In the genomic region with DNA sequence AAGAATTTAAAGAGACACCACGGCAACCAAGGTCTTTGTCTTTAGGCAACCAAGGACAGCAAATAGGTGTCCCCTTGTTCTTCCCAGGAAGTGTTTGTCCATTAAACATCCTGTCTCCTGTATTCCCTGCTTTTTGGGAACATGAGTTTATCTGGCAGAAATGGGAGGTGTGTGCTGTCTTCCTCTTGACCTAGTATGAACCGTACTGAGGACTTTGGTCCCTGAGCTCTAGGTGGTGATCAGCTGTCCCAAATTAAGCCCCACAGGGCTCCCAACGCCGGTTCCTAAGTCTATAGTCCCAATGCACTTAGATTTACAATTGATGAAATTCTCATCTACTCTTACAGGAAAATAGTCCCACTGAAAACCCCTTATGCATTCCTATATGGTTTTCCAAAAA, we compare ENCODE assay signal across 8 mouse cellular contexts. TPM values are rescaled to one million over a fixed set of nuclear protein-coding genes. Genes with fewer than 3 reads are reported as not detected.
DNase-seq lines count a peak whose midpoint lies in the region; ATAC-seq and TF ChIP-seq lines count a peak whose summit lies in the region.

No protein-coding gene starts in this region.

- TF ChIP-seq POLR2A in small intestine, adult 2 months (IDR thresholded peaks at IDR 0.05; ENCODE audit: low read depth, low read length) = no peak

- H3K4me2 ChIP-seq in forebrain, embryonic 12.5 days = peak overlapping the region; percentile 99
- no peak overlapping the region for H3K4me2 ChIP-seq in forebrain, embryonic 11.5 days (ENCODE audit: low read depth, low read length, severe bottlenecking)
- H3K4me2 ChIP-seq in lung, embryonic 15.5 days = peak overlapping the region; percentile 98
- H3K4me2 ChIP-seq in limb, embryonic 12.5 days = peak overlapping the region; percentile 78

- H3K4me1 ChIP-seq in forebrain, embryonic 12.5 days = peaks cover 10% of the 10 kb centered on the region
- peaks cover 8% of the 10 kb centered on the region for H3K4me1 ChIP-seq in forebrain, embryonic 11.5 days (replicated peaks; ENCODE audit: control insufficient read depth, insufficient read depth, low read length)
- peaks cover 42% of the 10 kb centered on the region for H3K4me1 ChIP-seq in lung, embryonic 15.5 days
- H3K4me1 ChIP-seq in limb, embryonic 12.5 days (replicated peaks) = peaks cover 29% of the 10 kb centered on the region
- 0 out of 2 replicates have a peak, but pooled peaks cover 6% of the 10 kb centered on the region for H3K4me1 ChIP-seq in small intestine, adult 2 months (ENCODE audit: control insufficient read depth, insufficient read depth, insufficient read length, low read length)

- 74% methylated on average over 4 of the region's 4 CpGs for WGBS in forebrain, embryonic 12.5 days
- 81% methylated on average over 4 of the region's 4 CpGs for WGBS in forebrain, embryonic 11.5 days
- WGBS in lung, embryonic 15.5 days = 75% methylated on average over 4 of the region's 4 CpGs
- WGBS in limb, embryonic 12.5 days = 79% methylated on average over 4 of the region's 4 CpGs
- WGBS in small intestine, adult 2 months = 47% methylated on average over 4 of the region's 4 CpGs

- H3K27me3 ChIP-seq in forebrain, embryonic 12.5 days = peaks cover 60% of the 10 kb centered on the region
- H3K27me3 ChIP-seq in forebrain, embryonic 11.5 days (ENCODE audit: control insufficient read depth, insufficient read depth, low read length) = peaks cover 8% of the 10 kb centered on the region
- 0 out of 2 replicates have a peak, but pooled peaks cover under 1% of the 10 kb centered on the region for H3K27me3 ChIP-seq in lung, embryonic 15.5 days
- H3K27me3 ChIP-seq in limb, embryonic 12.5 days = no peaks in the 10 kb centered on the region
- peaks cover 11% of the 10 kb centered on the region for H3K27me3 ChIP-seq in small intestine, adult 2 months (ENCODE audit: control insufficient read depth, insufficient read depth, low read length)

- TF ChIP-seq CTCF in small intestine, adult 2 months (IDR thresholded peaks at IDR 0.05; ENCODE audit: extremely low read depth, insufficient read length, insufficient replicate concordance, low read depth, low read length) = no peak

- H3K4me3 ChIP-seq in forebrain, embryonic 12.5 days (replicated peaks) = no peak overlapping the region
- H3K4me3 ChIP-seq in forebrain, embryonic 11.5 days (ENCODE audit: low read depth, low read length) = no peak overlapping the region
- no peak overlapping the region for H3K4me3 ChIP-seq in lung, embryonic 15.5 days
- 0 out of 2 replicates have a peak overlapping the region, but pooled peaks have one; percentile 86 for H3K4me3 ChIP-seq in limb, embryonic 12.5 days (replicated peaks)
- no peak overlapping the region for H3K4me3 ChIP-seq in small intestine, adult 2 months (ENCODE audit: low read depth, low read length)

- H3K36me3 ChIP-seq in forebrain, embryonic 12.5 days (replicated peaks) = no peaks in the 10 kb centered on the region
- no peaks in the 10 kb centered on the region for H3K36me3 ChIP-seq in forebrain, embryonic 11.5 days (ENCODE audit: control insufficient read depth, insufficient read depth, low read length)
- no peaks in the 10 kb centered on the region for H3K36me3 ChIP-seq in lung, embryonic 15.5 days
- peaks cover 16% of the 10 kb centered on the region; the same call in 1 of the 2 replicates for H3K36me3 ChIP-seq in limb, embryonic 12.5 days
- no peaks in the 10 kb centered on the region for H3K36me3 ChIP-seq in small intestine, adult 2 months (ENCODE audit: control insufficient read depth, insufficient read depth, low read length)

- no peak for DNase-seq in forebrain, embryonic 11.5 days (ENCODE audit: low spot score)
- DNase-seq in lung, postnatal 4 days = no peak
- no peak for DNase-seq in cerebellum, postnatal 10 days
- no peak for DNase-seq in left cerebral cortex, adult 18-20 months (ENCODE audit: low spot score in 2 of 2)

- no peaks in the 10 kb centered on the region for H3K9me3 ChIP-seq in forebrain, embryonic 12.5 days
- H3K9me3 ChIP-seq in forebrain, embryonic 11.5 days (ENCODE audit: control insufficient read depth, low read length) = no peaks in the 10 kb centered on the region
- H3K9me3 ChIP-seq in lung, embryonic 15.5 days = no peaks in the 10 kb centered on the region
- H3K9me3 ChIP-seq in limb, embryonic 12.5 days = no peaks in the 10 kb centered on the region

- no peak overlapping the region for H3K9ac ChIP-seq in forebrain, embryonic 12.5 days
- no peak overlapping the region for H3K9ac ChIP-seq in forebrain, embryonic 11.5 days (ENCODE audit: low read length)
- peak overlapping the region; percentile 90; the same call in 1 of the 2 replicates for H3K9ac ChIP-seq in lung, embryonic 15.5 days
- H3K9ac ChIP-seq in limb, embryonic 12.5 days (replicated peaks) = no peak overlapping the region; the same call in 1 of the 2 replicates

- no peak for ATAC-seq in forebrain, embryonic 12.5 days (ENCODE audit: low FRiP score)
- ATAC-seq in forebrain, embryonic 11.5 days (replicated peaks; ENCODE audit: low FRiP score) = no peak
- no peak for ATAC-seq in lung, embryonic 15.5 days (ENCODE audit: borderline replicate concordance, extremely low read depth, low FRiP score, low TSS enrichment)
- no peak for ATAC-seq in limb, embryonic 12.5 days (ENCODE audit: insufficient number of reproducible peaks, insufficient read depth, low FRiP score, low TSS enrichment, low read depth)

- H3K27ac ChIP-seq in forebrain, embryonic 12.5 days = no peak overlapping the region
- no peak overlapping the region for H3K27ac ChIP-seq in forebrain, embryonic 11.5 days (ENCODE audit: low read depth, low read length)
- 0 out of 2 replicates have a peak overlapping the region, but pooled peaks have one; percentile 76 for H3K27ac ChIP-seq in lung, embryonic 15.5 days
- no peak overlapping the region for H3K27ac ChIP-seq in limb, embryonic 12.5 days
- H3K27ac ChIP-seq in small intestine, adult 2 months (ENCODE audit: insufficient read depth, low read depth, low read length) = peak overlapping the region; percentile 11; the same call in 1 of the 2 replicates

RNA-seq across cellular contexts. Expression of a gene that starts 0.6 kb away (rescaled TPM):
- polyA plus RNA-seq in forebrain, embryonic 12.5 days (2016; fragmentation: Nextera tagmentation; extraction: Ambion mirVana) = 18.3 and 21.9 TPM in 2 replicates
- 26.8 and 32.3 TPM in 2 replicates for polyA plus RNA-seq in forebrain, embryonic 11.5 days (2014; fragmentation: Nextera tagmentation; extraction: Ambion mirVana)
- polyA plus RNA-seq in lung, embryonic 15.5 days (2015; fragmentation: Nextera tagmentation; extraction: Ambion mirVana) = 87.3 and 92.4 TPM in 2 replicates
- polyA plus RNA-seq in limb, embryonic 12.5 days (2016; fragmentation: Nextera tagmentation; extraction: Ambion mirVana) = 58.9 and 59.3 TPM in 2 replicates
- polyA plus RNA-seq in small intestine, adult 2 months (2012; rRNA removed) = 35.6 and 44.9 TPM in 2 replicates
- 10 to 100 TPM; 47.3 to 52.7 TPM for total RNA-seq in left cerebral cortex, adult 18-20 months (2021)

RNA-seq across cellular contexts. Expression of a gene that starts 7.5 kb away (rescaled TPM):
- polyA plus RNA-seq in forebrain, embryonic 12.5 days (2016; fragmentation: Nextera tagmentation; extraction: Ambion mirVana) = not detected in 2 replicates
- polyA plus RNA-seq in forebrain, embryonic 11.5 days (2014; fragmentation: Nextera tagmentation; extraction: Ambion mirVana) = 0.32 TPM in 1 of 2 replicates, not detected in the other
- polyA plus RNA-seq in lung, embryonic 15.5 days (2015; fragmentation: Nextera tagmentation; extraction: Ambion mirVana) = 2.1 and 2.3 TPM in 2 replicates
- 0.49 and 1.3 TPM in 2 replicates for polyA plus RNA-seq in limb, embryonic 12.5 days (2016; fragmentation: Nextera tagmentation; extraction: Ambion mirVana)
- 2.0 and 6.5 TPM in 2 replicates for polyA plus RNA-seq in small intestine, adult 2 months (2012; rRNA removed)
- 1 to 10 TPM; 2.1 TPM for total RNA-seq in left cerebral cortex, adult 18-20 months (2021)

RNA-seq across cellular contexts. Expression of a gene that starts 18.3 kb away (rescaled TPM):
- polyA plus RNA-seq in forebrain, embryonic 12.5 days (2016; fragmentation: Nextera tagmentation; extraction: Ambion mirVana) = 14.5 and 18.8 TPM in 2 replicates
- 20.0 TPM in 2 replicates for polyA plus RNA-seq in forebrain, embryonic 11.5 days (2014; fragmentation: Nextera tagmentation; extraction: Ambion mirVana)
- polyA plus RNA-seq in lung, embryonic 15.5 days (2015; fragmentation: Nextera tagmentation; extraction: Ambion mirVana) = 17.2 and 19.6 TPM in 2 replicates
- 23.3 and 24.9 TPM in 2 replicates for polyA plus RNA-seq in limb, embryonic 12.5 days (2016; fragmentation: Nextera tagmentation; extraction: Ambion mirVana)
- 6.0 and 7.2 TPM in 2 replicates for polyA plus RNA-seq in small intestine, adult 2 months (2012; rRNA removed)
- total RNA-seq in left cerebral cortex, adult 18-20 months (2021) = 1 to 10 TPM; 4.1 to 7.4 TPM

RNA-seq across cellular contexts. Expression of a gene that starts 18.3 kb away (rescaled TPM):
- polyA plus RNA-seq in forebrain, embryonic 12.5 days (2016; fragmentation: Nextera tagmentation; extraction: Ambion mirVana) = 78.4 and 89.3 TPM in 2 replicates
- 77.6 and 87.4 TPM in 2 replicates for polyA plus RNA-seq in forebrain, embryonic 11.5 days (2014; fragmentation: Nextera tagmentation; extraction: Ambion mirVana)
- 48.2 and 53.5 TPM in 2 replicates for polyA plus RNA-seq in lung, embryonic 15.5 days (2015; fragmentation: Nextera tagmentation; extraction: Ambion mirVana)
- 68.6 and 77.7 TPM in 2 replicates for polyA plus RNA-seq in limb, embryonic 12.5 days (2016; fragmentation: Nextera tagmentation; extraction: Ambion mirVana)
- polyA plus RNA-seq in small intestine, adult 2 months (2012; rRNA removed) = 52.8 and 83.5 TPM in 2 replicates
- 100 to 1,000 TPM; 136 to 153 TPM for total RNA-seq in left cerebral cortex, adult 18-20 months (2021)

RNA-seq across cellular contexts. Expression of a gene that starts 18.7 kb away (rescaled TPM):
- polyA plus RNA-seq in forebrain, embryonic 12.5 days (2016; fragmentation: Nextera tagmentation; extraction: Ambion mirVana) = 25.5 and 26.9 TPM in 2 replicates
- 37.6 and 38.4 TPM in 2 replicates for polyA plus RNA-seq in forebrain, embryonic 11.5 days (2014; fragmentation: Nextera tagmentation; extraction: Ambion mirVana)
- polyA plus RNA-seq in lung, embryonic 15.5 days (2015; fragmentation: Nextera tagmentation; extraction: Ambion mirVana) = 21.2 and 22.2 TPM in 2 replicates
- polyA plus RNA-seq in limb, embryonic 12.5 days (2016; fragmentation: Nextera tagmentation; extraction: Ambion mirVana) = 24.5 and 28.4 TPM in 2 replicates
- polyA plus RNA-seq in small intestine, adult 2 months (2012; rRNA removed) = 41.1 and 85.8 TPM in 2 replicates
- total RNA-seq in left cerebral cortex, adult 18-20 months (2021) = 10 to 100 TPM; 41.4 to 45.5 TPM

Comparison
In these comparisons a context has a peak if more than half of its experiments do, and no peak if none do; other contexts are left out.
1. H3K27ac ChIP-seq: peak in lung, embryonic 15.5 days (single experiment) and small intestine, adult 2 months (single experiment); none in forebrain, embryonic 12.5 days (single experiment), forebrain, embryonic 11.5 days (single experiment) and limb, embryonic 12.5 days (single experiment).